Mouse (Mus musculus) forebrain, embryonic 12.5 days (tissue): ENCODE measurements around the gene Polr3e. TPM values are rescaled to one million over a fixed set of nuclear protein-coding genes. Genes with fewer than 3 reads are reported as not detected.
"Not testable (repeated sequence)": the region's sequence is repeated elsewhere in the genome, so short reads cannot be mapped to it uniquely, and the experiment has no call there.

Experiments
- ATAC-seq: fragments of 200-750 bp; cut with Nextera tagmentation; 2 replicates; pipeline ENCODE4 v1.8.0; 2017; ENCODE audit warnings: moderate TSS enrichment; ENCODE audit not compliant: low FRiP score
- H3K27ac ChIP-seq: fragments of 300-500 bp; sonication (generic); 2 replicates; pipeline ENCODE4 v1.5.1; 2016; ENCODE audit warnings: mild to moderate bottlenecking
- H3K27me3 ChIP-seq: fragments of 300-500 bp; sonication (generic); 2 replicates; pipeline ENCODE4 v1.6.1; 2016; ENCODE audit warnings: mild to moderate bottlenecking
- H3K36me3 ChIP-seq: fragments of 300-500 bp; sonication (generic); replicated peaks from 2 replicates; pipeline ENCODE4 v1.6.1; 2016; ENCODE audit warnings: mild to moderate bottlenecking
- H3K4me1 ChIP-seq: fragments of 300-500 bp; sonication (generic); 2 replicates; pipeline ENCODE4 v1.6.1; 2016
- H3K4me2 ChIP-seq: fragments of 300-500 bp; sonication (generic); 2 replicates; pipeline ENCODE4 v1.6.1; 2016; ENCODE audit warnings: mild to moderate bottlenecking, moderate library complexity
- H3K4me3 ChIP-seq: fragments of 300-500 bp; sonication (generic); replicated peaks from 2 replicates; pipeline ENCODE4 v1.5.1; 2016; ENCODE audit warnings: mild to moderate bottlenecking
- H3K9ac ChIP-seq: fragments of 300-500 bp; sonication (generic); 2 replicates; pipeline ENCODE4 v1.6.1; 2016; ENCODE audit warnings: mild to moderate bottlenecking
- H3K9me3 ChIP-seq: fragments of 300-500 bp; sonication (generic); 2 replicates; pipeline ENCODE4 v1.6.1; 2016
- WGBS: fragments of 180-500 bp; shearing (Covaris S2); methylation state at CpG from one replicate; pipeline ENCODE4 v1.1.7; 2016; 5-methylcytosine and 5-hydroxymethylcytosine counted together
- polyA plus RNA-seq: library from polyadenylated mRNA; unstranded; fragments of >200 nt; fragmentation: Nextera tagmentation; extraction: Ambion mirVana; gene quantifications from 2 replicates; pipeline ENCODE4 v1.2.1, GENCODE M21; 2016

Gene Polr3e
- polyA plus RNA-seq, 1 experiment from 2014 or later: 34.9 TPM

DNA sequence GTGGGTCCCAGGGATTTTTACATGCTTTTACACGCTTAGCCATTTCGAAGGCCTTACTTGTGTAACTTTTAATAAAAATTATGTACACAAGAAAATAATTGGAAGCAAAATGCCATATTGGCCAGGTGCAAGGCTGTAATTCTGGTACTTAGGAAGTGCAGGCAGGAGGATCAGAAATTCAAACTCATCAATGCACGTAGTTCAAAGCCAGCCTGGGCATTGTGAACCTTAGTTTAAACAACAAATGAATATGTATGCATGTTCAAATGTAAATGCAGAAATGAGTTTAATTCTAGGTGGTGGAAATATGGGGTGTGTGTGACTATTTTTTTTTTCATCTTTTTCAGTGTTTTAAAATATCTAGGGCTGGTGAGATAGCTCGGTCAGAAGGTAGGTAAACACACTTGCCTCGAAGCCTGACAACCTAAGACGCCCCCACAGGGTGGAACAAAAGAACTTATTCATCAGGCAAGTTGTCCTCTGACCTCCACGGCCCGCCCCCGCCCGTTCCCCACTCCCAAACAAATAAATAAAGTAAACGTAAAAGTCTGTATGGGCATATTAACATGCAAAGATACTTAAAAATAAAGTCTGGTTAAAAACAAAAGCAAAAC, 1.2 kb upstream of the Polr3e start:
- 25% methylated on average over 11 of the region's 11 CpGs for WGBS
- H3K27ac ChIP-seq: no peak overlapping the region

DNA sequence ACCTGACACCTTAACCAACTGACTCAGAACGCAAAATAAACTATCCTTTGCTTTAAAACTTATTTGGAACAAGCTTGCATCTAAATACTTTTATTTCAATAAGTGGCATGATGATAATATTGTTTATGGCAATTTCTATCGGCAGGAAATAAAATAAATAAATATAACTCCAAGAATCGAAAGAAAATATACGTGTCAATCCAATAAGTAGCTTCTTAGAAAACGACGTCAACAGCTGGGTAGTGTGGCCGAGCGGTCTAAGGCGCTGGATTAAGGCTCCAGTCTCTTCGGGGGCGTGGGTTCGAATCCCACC, 309 bp upstream of the Polr3e start:
- 9% methylated on average over 12 of the region's 12 CpGs for WGBS
- H3K36me3 ChIP-seq: no peaks in the 10 kb centered on the region
- peak; percentile 90 for ATAC-seq

More for the DNA sequence above, 1.2 kb upstream of the Polr3e start:
- peaks cover 14% of the 10 kb centered on the region for H3K4me1 ChIP-seq
- no peak for ATAC-seq
- no peak overlapping the region for H3K4me3 ChIP-seq
- no peak overlapping the region for H3K9ac ChIP-seq
- H3K9me3 ChIP-seq: no peaks in the 10 kb centered on the region
- H3K4me2 ChIP-seq: no peak overlapping the region
- no peaks in the 10 kb centered on the region for H3K27me3 ChIP-seq
- H3K36me3 ChIP-seq: no peaks in the 10 kb centered on the region

DNA sequence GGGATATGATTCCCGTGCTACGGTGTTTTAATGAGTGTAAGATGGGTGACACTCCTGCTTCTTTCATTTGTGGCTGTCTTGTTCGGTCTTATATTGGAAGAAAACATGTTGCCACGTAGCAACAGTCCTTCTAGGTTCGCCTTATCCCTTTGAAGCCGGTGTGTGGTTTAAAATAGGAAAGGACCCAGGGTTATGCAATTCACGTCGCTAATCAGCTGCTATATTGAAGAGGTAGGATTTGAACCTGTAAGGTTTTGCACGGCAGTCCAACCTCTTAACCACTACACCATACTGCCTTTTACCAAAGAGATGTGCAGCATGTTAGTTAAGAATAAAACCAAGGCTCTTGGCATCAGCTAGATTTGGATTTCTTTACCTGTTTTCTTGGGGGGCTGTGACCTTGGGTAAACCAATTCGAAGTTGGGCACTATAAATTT, 1.0 kb downstream of the Polr3e start:
- peaks cover 11% of the 10 kb centered on the region for H3K36me3 ChIP-seq
- H3K4me2 ChIP-seq: peak overlapping the region; percentile 65
- H3K27me3 ChIP-seq: no peaks in the 10 kb centered on the region
- H3K9ac ChIP-seq: peak overlapping the region; percentile 93
- peak; percentile 64 for ATAC-seq
- H3K9me3 ChIP-seq: no peaks in the 10 kb centered on the region
- WGBS: 6% methylated on average over 10 of the region's 10 CpGs
- peak overlapping the region; percentile 98 for H3K4me3 ChIP-seq
- peak overlapping the region; percentile 85 for H3K27ac ChIP-seq
- peaks cover 14% of the 10 kb centered on the region for H3K4me1 ChIP-seq

More for the DNA sequence above, 309 bp upstream of the Polr3e start:
- Histone ChIP-seq H3K27ac (no peak overlapping the region), H3K4me2 (no peak overlapping the region; the same call in none of the 2 replicates), H3K4me1 (peaks cover 14% of the 10 kb centered on the region), H3K9ac (no peak overlapping the region), H3K4me3 (peak overlapping the region; percentile 98), H3K9me3 (no peaks in the 10 kb centered on the region), H3K27me3 (no peaks in the 10 kb centered on the region)

DNA sequence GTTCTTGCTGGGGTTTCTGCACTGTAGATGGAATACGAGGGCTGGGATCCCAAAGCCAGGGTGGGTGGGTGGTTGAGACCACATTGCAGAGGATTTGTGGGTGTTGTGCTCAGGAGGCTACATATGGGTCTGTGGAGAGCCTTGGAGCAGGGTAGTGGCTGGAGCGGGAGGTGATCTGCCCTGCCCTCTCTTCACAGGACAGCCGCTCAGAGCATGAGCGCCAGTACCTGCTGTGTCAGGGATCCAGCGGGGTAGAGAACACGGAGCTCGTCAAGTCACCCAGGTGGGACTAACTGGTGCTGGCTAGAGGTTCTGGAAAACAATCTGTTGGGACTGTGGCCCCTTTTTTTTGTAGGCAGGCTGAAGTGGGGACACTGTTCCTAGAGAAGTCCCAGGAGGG, 15.6 kb downstream of the Polr3e start:
- Histone ChIP-seq H3K4me1 (no peaks in the 10 kb centered on the region), H3K36me3 (peaks cover 96% of the 10 kb centered on the region), H3K4me2 (no peak overlapping the region), H3K4me3 (no peak overlapping the region), H3K27me3 (no peaks in the 10 kb centered on the region), H3K9ac (no peak overlapping the region), H3K9me3 (no peaks in the 10 kb centered on the region), H3K27ac (no peak overlapping the region)
- 91% methylated on average over 7 of the region's 7 CpGs for WGBS
- no peak for ATAC-seq

DNA sequence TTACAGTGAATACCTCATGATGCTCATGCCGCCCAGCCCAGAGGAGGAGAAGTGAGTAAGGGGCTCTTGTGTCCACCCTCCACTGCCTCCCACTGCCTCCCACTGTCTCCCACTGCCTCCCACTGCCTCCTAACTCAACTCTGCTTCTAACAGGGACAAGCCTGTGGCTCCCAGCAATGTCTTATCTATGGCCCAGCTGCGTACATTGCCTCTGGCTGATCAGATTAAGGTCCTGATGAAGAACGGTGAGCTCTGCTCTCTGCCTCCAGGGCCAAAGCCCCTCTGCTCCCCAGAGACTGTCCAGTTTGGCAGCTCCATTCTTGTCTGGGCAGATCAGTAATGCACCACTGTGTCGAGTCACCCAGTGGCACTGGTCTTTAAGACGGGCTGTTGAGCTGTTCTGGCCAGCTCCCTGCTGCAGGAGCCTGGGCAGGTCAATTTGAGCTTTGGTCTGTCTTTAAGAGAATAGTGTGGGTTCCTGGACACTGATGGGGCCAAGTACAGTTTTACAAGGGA, 16.2 kb downstream of the Polr3e start:
- Histone ChIP-seq H3K9me3 (no peaks in the 10 kb centered on the region), H3K36me3 (peaks cover 96% of the 10 kb centered on the region), H3K4me1 (no peaks in the 10 kb centered on the region), H3K27ac (no peak overlapping the region), H3K9ac (no peak overlapping the region), H3K4me2 (no peak overlapping the region), H3K4me3 (no peak overlapping the region), H3K27me3 (no peaks in the 10 kb centered on the region)
- WGBS: 95% methylated on average over 5 of the region's 5 CpGs
- ATAC-seq: no peak

DNA sequence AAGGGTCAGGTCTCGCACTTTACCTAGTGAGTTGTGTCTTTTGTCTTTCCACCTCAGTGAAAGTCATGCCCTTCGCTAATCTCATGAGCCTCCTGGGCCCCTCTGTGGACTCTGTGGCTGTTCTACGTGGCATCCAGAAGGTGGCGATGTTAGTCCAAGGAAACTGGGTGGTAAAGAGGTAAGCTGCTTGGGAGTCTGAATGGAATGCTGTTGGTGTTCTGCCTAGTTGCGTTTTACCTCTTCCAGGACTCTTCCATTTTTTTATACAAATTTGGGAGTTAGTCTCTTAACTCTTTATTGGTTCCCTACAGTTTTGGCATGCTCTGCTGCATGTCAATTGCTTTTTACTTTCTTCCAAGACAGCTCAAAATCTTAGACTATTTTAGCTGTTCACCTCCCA, 17.2 kb downstream of the Polr3e start:
- Histone ChIP-seq H3K27me3 (no peaks in the 10 kb centered on the region), H3K27ac (no peak overlapping the region), H3K4me1 (no peaks in the 10 kb centered on the region), H3K4me3 (no peak overlapping the region), H3K9me3 (no peaks in the 10 kb centered on the region), H3K36me3 (peaks cover 96% of the 10 kb centered on the region), H3K4me2 (no peak overlapping the region), H3K9ac (no peak overlapping the region)
- WGBS: 35% methylated on average over 5 of the region's 5 CpGs
- ATAC-seq: no peak

DNA sequence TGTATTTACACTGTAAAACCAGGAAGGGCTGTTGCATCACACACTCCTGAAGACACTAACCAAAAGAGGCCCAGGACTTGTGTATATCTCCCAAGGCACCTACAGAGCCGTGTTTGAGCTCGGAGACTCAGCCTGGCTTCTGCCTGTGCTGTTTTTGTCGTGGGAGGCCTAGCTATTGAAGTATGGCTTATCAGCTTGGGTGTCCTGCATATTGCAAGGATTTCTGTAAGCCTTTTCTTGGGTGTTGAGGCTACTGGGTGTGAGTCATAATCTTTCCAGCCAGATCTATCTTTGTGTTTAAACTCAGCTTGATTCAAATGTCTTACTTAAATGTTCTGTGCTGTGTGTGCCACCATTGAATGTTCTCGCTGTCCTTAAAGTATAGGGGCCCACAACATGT, 19.0 kb downstream of the Polr3e start:
- 91% methylated on average over 4 of the region's 4 CpGs for WGBS
- no peak overlapping the region for H3K27ac ChIP-seq
- no peaks in the 10 kb centered on the region for H3K27me3 ChIP-seq
- H3K4me1 ChIP-seq: no peaks in the 10 kb centered on the region
- no peaks in the 10 kb centered on the region for H3K9me3 ChIP-seq
- H3K4me2 ChIP-seq: no peak overlapping the region
- no peak overlapping the region for H3K9ac ChIP-seq
- H3K36me3 ChIP-seq: peaks cover 99% of the 10 kb centered on the region
- H3K4me3 ChIP-seq: no peak overlapping the region
- no peak for ATAC-seq

DNA sequence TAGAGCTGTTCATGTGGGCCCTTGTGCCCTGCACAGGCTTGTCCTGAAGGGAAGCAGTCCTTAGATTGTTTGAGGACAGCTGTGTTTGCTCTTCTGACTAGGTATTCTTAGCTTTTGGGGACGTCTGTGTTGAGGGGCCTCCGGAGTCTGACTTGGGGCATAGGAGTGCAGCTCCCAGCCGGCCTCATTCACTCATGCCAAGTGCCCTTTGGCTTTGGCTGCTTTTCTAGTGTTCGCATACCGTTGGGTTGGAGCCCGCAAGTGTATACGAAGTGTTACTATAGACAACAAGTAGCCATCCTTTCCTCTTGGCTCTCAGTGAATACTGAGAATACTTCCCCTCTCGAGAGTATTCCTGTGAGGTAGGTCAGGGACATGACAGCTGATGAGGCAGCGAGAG, 20.7 kb downstream of the Polr3e start:
- H3K27me3 ChIP-seq: no peaks in the 10 kb centered on the region
- WGBS: 92% methylated on average over 9 of the region's 9 CpGs
- H3K4me3 ChIP-seq: no peak overlapping the region
- no peak overlapping the region for H3K4me2 ChIP-seq
- H3K4me1 ChIP-seq: no peaks in the 10 kb centered on the region
- no peak overlapping the region for H3K27ac ChIP-seq
- H3K9me3 ChIP-seq: no peaks in the 10 kb centered on the region
- H3K9ac ChIP-seq: no peak overlapping the region
- no peak for ATAC-seq
- H3K36me3 ChIP-seq: peaks cover 99% of the 10 kb centered on the region

DNA sequence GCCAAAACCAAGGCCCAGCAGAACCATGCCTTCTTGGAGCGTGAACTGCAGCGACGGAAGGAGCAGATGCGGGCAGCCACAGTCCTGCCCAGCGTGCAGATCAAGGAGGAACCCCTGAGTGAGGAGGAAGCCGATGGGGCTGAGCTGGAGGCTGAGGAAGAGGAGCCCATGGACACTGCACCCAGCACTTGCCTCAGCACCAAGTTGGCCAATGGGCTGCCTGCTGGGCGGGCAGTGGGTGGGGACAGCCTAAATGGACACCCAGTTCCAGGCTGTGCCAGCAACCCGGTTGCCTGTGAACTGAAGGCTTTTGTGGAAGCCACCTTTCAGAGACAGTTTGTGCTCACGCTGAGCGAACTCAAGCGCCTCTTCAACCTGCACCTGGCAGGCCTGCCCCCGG, 22.8 kb downstream of the Polr3e start:
- no peak for ATAC-seq
- WGBS: 92% methylated on average over 12 of the region's 12 CpGs
- no peak overlapping the region for H3K4me2 ChIP-seq
- H3K9me3 ChIP-seq: no peaks in the 10 kb centered on the region
- H3K36me3 ChIP-seq: peaks cover 92% of the 10 kb centered on the region
- H3K9ac ChIP-seq: no peak overlapping the region
- no peak overlapping the region for H3K27ac ChIP-seq
- no peak overlapping the region for H3K4me3 ChIP-seq
- no peaks in the 10 kb centered on the region for H3K27me3 ChIP-seq
- H3K4me1 ChIP-seq: no peaks in the 10 kb centered on the region

DNA sequence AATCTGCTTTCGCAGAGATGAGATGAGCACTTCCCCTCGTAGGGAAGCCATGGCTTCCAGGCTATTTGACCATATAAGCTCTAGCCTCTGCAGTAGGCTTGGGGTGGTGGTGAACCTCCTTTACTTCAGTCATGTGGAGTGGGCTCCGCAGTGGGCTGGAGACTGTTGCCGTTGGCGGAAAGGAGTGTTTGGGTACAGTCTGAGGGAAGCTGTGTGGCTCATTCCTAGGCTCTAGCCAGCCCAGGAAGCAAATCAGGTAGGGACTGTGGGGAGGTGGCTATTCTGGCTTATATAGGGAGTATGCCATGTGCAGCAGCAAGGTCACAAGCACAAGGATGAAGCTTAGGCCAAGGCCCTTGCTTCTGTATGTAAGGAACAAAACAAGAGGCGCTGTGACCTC, 23.7 kb downstream of the Polr3e start:
- H3K4me3 ChIP-seq: no peak overlapping the region
- H3K9ac ChIP-seq: no peak overlapping the region
- H3K4me2 ChIP-seq: no peak overlapping the region
- ATAC-seq: no peak
- 91% methylated on average over 6 of the region's 6 CpGs for WGBS
- H3K27me3 ChIP-seq: no peaks in the 10 kb centered on the region
- H3K4me1 ChIP-seq: no peaks in the 10 kb centered on the region
- H3K36me3 ChIP-seq: peaks cover 86% of the 10 kb centered on the region
- H3K9me3 ChIP-seq: no peaks in the 10 kb centered on the region
- no peak overlapping the region for H3K27ac ChIP-seq

DNA sequence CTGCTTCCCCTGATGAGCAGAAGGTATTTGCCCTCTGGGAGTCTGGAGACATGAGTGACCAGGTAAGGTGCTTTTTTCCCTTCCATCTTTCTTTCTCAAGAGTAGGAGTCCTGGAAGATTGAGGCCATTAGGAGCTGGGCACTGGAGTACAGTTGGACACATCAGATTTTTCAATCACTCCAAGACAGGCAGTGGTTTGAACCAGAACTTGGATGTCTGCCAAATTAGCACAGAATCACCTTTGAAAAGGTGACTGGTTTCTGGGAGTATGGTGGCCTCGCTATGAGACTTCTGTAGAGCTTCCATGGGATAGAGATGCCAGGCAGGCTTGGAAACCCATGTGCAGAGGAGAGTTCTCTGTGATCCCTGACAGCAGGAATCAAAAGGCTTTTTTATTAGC, 25.0 kb downstream of the Polr3e start:
- 82% methylated on average over 1 of the region's 1 CpGs for WGBS
- H3K27ac ChIP-seq: no peak overlapping the region
- H3K27me3 ChIP-seq: no peaks in the 10 kb centered on the region
- H3K9ac ChIP-seq: no peak overlapping the region
- H3K4me3 ChIP-seq: no peak overlapping the region
- ATAC-seq: no peak
- no peak overlapping the region for H3K4me2 ChIP-seq
- peaks cover 79% of the 10 kb centered on the region for H3K36me3 ChIP-seq
- no peaks in the 10 kb centered on the region for H3K4me1 ChIP-seq
- no peaks in the 10 kb centered on the region for H3K9me3 ChIP-seq

DNA sequence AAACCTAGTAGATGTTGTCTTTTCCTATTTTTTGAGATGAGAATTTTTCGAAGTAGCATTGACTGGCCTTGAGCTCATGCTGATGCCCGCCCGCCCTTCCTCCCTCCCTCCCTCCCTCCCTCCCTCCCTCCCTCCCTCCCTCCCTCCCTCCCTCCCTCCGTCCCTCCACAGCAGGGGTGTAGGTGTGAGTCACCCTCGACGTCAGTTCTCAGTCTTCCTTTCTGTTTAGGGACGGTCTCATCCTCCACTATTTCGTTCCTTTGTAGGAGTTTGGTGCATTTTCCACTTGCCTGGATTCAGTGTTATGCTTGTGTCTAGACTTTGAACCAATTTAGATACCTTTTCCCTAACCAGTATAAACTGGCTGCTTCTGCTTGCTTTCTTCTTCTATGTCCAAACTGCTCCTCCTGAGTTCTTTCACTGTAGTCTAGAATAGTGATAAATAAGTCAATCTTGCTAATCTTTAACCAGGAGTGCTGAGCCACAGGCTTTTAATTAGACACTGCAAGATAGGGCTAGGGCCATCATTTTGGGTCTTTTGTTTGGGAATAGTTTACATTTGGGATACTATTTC, 26.5 kb downstream of the Polr3e start:
- H3K4me3 ChIP-seq: no peak overlapping the region
- WGBS: 82% methylated on average over 7 of the region's 8 CpGs
- H3K27me3 ChIP-seq: no peaks in the 10 kb centered on the region
- peaks cover 75% of the 10 kb centered on the region for H3K36me3 ChIP-seq
- no peak overlapping the region for H3K27ac ChIP-seq
- no peak for ATAC-seq
- no peak overlapping the region for H3K9ac ChIP-seq
- H3K4me2 ChIP-seq: no peak overlapping the region
- H3K9me3 ChIP-seq: no peaks in the 10 kb centered on the region
- no peaks in the 10 kb centered on the region for H3K4me1 ChIP-seq

DNA sequence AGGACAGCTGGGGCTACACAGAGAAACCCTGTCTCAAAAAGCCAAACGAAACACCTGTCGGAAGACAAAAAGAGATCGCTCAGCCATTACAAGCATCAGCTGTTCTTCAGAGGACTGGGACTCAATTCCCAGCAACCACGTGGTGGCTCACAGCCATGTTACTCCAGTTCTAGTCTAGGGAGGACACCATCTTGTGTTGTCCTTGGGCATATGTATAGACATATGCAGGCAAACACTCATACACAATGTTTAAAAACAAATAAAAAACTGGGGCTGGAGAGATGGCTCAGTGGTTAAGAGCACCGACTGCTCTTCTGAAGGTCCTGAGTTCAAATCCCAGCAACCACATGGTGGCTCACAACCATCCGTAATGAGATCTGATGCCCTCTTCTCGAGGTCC, 36.0 kb downstream of the Polr3e start:
- not testable (repeated sequence) for ATAC-seq
- peaks cover 31% of the 10 kb centered on the region for H3K36me3 ChIP-seq

More for the DNA sequence above, 36.0 kb downstream of the Polr3e start:
- not testable (repeated sequence) for H3K27me3 ChIP-seq, H3K4me1 ChIP-seq, H3K9ac ChIP-seq, H3K4me2 ChIP-seq, H3K9me3 ChIP-seq, H3K4me3 ChIP-seq, H3K27ac ChIP-seq
- 82% methylated on average over 7 of the region's 7 CpGs for WGBS
